Mouse (Mus musculus): ENCODE results near the gene Qsox1. TPM values are rescaled to one million over a fixed set of nuclear protein-coding genes. Genes with fewer than 3 reads are reported as not detected.
A peak's percentile ranks its signal among the peaks of the same experiment; 100 is the strongest.

Qsox1 gene
- polyA plus RNA-seq, 1 experiment from 2014 or later: 29.4 TPM

GRCm38 (mm10) chr1:155796757-155797405 is 15.8 kb downstream of the Qsox1 start:
- ATAC-seq (replicated peaks; ENCODE audit: low FRiP score): no peak
- 82% methylated on average over 11 of the region's 11 CpGs for WGBS
- H3K9me3 ChIP-seq (replicated peaks): no peaks in the 10 kb centered on the region

GRCm38 (mm10) chr1:155795791-155796233 is 16.9 kb downstream of the Qsox1 start:
- Histone ChIP-seq H3K4me1 (no peaks in the 10 kb centered on the region), H3K4me3 (replicated peaks) (no peak overlapping the region), H3K36me3 (peaks cover 38% of the 10 kb centered on the region), H3K4me2 (no peak overlapping the region), H3K9ac (no peak overlapping the region), H3K9me3 (replicated peaks) (no peaks in the 10 kb centered on the region), H3K27me3 (no peaks in the 10 kb centered on the region), H3K27ac (no peak overlapping the region)
- 91% methylated on average over 5 of the region's 5 CpGs for WGBS
- ATAC-seq (replicated peaks; ENCODE audit: low FRiP score): no peak

More at GRCm38 (mm10) chr1:155796757-155797405, 15.8 kb downstream of the Qsox1 start:
- Histone ChIP-seq H3K4me1 (no peaks in the 10 kb centered on the region), H3K36me3 (peaks cover 34% of the 10 kb centered on the region), H3K9ac (no peak overlapping the region), H3K27me3 (no peaks in the 10 kb centered on the region), H3K27ac (no peak overlapping the region), H3K4me3 (replicated peaks) (no peak overlapping the region), H3K4me2 (no peak overlapping the region)

- Histone ChIP-seq H3K4me1 (no peaks in the 10 kb centered on the region), H3K9ac (no peak overlapping the region), H3K4me2 (no peak overlapping the region), H3K4me3 (replicated peaks) (no peak overlapping the region), H3K9me3 (replicated peaks) (no peaks in the 10 kb centered on the region), H3K27me3 (no peaks in the 10 kb centered on the region), H3K27ac (no peak overlapping the region), H3K36me3 (peaks cover 44% of the 10 kb centered on the region)
- 79% methylated on average over 6 of the region's 6 CpGs for WGBS
- no peak for ATAC-seq (replicated peaks; ENCODE audit: low FRiP score)
These were observed 17.8 kb downstream of the Qsox1 start for GRCm38 (mm10) chr1:155794855-155795254.

GRCm38 (mm10) chr1:155791919-155792318 is 20.8 kb downstream of the Qsox1 start:
- Histone ChIP-seq H3K27ac (no peak overlapping the region), H3K9me3 (replicated peaks) (no peaks in the 10 kb centered on the region), H3K27me3 (no peaks in the 10 kb centered on the region), H3K4me1 (no peaks in the 10 kb centered on the region), H3K4me2 (no peak overlapping the region), H3K4me3 (replicated peaks) (no peak overlapping the region), H3K36me3 (peaks cover 48% of the 10 kb centered on the region), H3K9ac (no peak overlapping the region)
- WGBS: 70% methylated on average over 5 of the region's 5 CpGs
- peak; percentile 67; the same call in 1 of the 2 replicates for ATAC-seq (replicated peaks; ENCODE audit: low FRiP score)

- Histone ChIP-seq H3K9ac (no peak overlapping the region), H3K4me2 (no peak overlapping the region), H3K27me3 (no peaks in the 10 kb centered on the region), H3K4me3 (replicated peaks) (no peak overlapping the region), H3K9me3 (replicated peaks) (no peaks in the 10 kb centered on the region), H3K36me3 (peaks cover 63% of the 10 kb centered on the region), H3K27ac (no peak overlapping the region), H3K4me1 (no peaks in the 10 kb centered on the region)
- WGBS: 75% methylated on average over 16 of the region's 16 CpGs
- no peak for ATAC-seq (replicated peaks; ENCODE audit: low FRiP score)
These were observed 22.3 kb downstream of the Qsox1 start for GRCm38 (mm10) chr1:155790111-155790974.

GRCm38 (mm10) chr1:155785886-155786285 is 26.8 kb downstream of the Qsox1 start:
- Histone ChIP-seq H3K9me3 (replicated peaks) (no peaks in the 10 kb centered on the region), H3K36me3 (peaks cover 56% of the 10 kb centered on the region)

GRCm38 (mm10) chr1:155784343-155785205 is 28.1 kb downstream of the Qsox1 start:
- peak overlapping the region; percentile 30; the same call in 1 of the 2 replicates for H3K4me2 ChIP-seq
- H3K4me3 ChIP-seq (replicated peaks): no peak overlapping the region
- H3K4me1 ChIP-seq: peaks cover 7% of the 10 kb centered on the region
- no peaks in the 10 kb centered on the region for H3K27me3 ChIP-seq
- peaks cover 59% of the 10 kb centered on the region for H3K36me3 ChIP-seq
- no peaks in the 10 kb centered on the region for H3K9me3 ChIP-seq (replicated peaks)
- ATAC-seq (replicated peaks; ENCODE audit: low FRiP score): no peak; the same call in 1 of the 2 replicates
- no peak overlapping the region for H3K27ac ChIP-seq
- 25% methylated on average over 19 of the region's 19 CpGs for WGBS
- H3K9ac ChIP-seq: no peak overlapping the region

More at GRCm38 (mm10) chr1:155785886-155786285, 26.8 kb downstream of the Qsox1 start:
- WGBS: 72% methylated on average over 7 of the region's 7 CpGs
- H3K4me3 ChIP-seq (replicated peaks): no peak overlapping the region
- no peaks in the 10 kb centered on the region for H3K27me3 ChIP-seq
- no peak overlapping the region for H3K4me2 ChIP-seq
- H3K4me1 ChIP-seq: peaks cover 7% of the 10 kb centered on the region
- ATAC-seq (replicated peaks; ENCODE audit: low FRiP score): no peak
- no peak overlapping the region for H3K9ac ChIP-seq
- H3K27ac ChIP-seq: no peak overlapping the region

- H3K9ac ChIP-seq: no peak overlapping the region
- H3K4me1 ChIP-seq: peaks cover 8% of the 10 kb centered on the region
- peaks cover 53% of the 10 kb centered on the region for H3K36me3 ChIP-seq
- no peaks in the 10 kb centered on the region for H3K9me3 ChIP-seq (replicated peaks)
- H3K27ac ChIP-seq: no peak overlapping the region
- no peak overlapping the region for H3K4me3 ChIP-seq (replicated peaks)
- ATAC-seq (replicated peaks; ENCODE audit: low FRiP score): no peak
- H3K4me2 ChIP-seq: no peak overlapping the region
- 60% methylated on average over 5 of the region's 5 CpGs for whole genome bisulfite sequencing
- H3K27me3 ChIP-seq: no peaks in the 10 kb centered on the region
These were observed 30.3 kb downstream of the Qsox1 start for GRCm38 (mm10) chr1:155782382-155782781.

GRCm38 (mm10) chr1:155777641-155778625 is 34.8 kb downstream of the Qsox1 start:
- no peaks in the 10 kb centered on the region for H3K27me3 ChIP-seq
- peak; percentile 66 for ATAC-seq (replicated peaks; ENCODE audit: low FRiP score)
- H3K36me3 ChIP-seq: peaks cover 26% of the 10 kb centered on the region
- H3K27ac ChIP-seq: no peak overlapping the region
- no peak overlapping the region for H3K4me2 ChIP-seq
- 0 out of 2 replicates have a peak, but pooled peaks cover 2% of the 10 kb centered on the region for H3K4me1 ChIP-seq
- no peak overlapping the region for H3K9ac ChIP-seq
- WGBS: 68% methylated on average over 14 of the region's 14 CpGs
- no peak overlapping the region for H3K4me3 ChIP-seq (replicated peaks)
- H3K9me3 ChIP-seq (replicated peaks): no peaks in the 10 kb centered on the region

GRCm38 (mm10) chr1:155759167-155759566 is 53.5 kb downstream of the Qsox1 start:
- Histone ChIP-seq H3K9me3 (replicated peaks) (no peaks in the 10 kb centered on the region), H3K4me2 (no peak overlapping the region), H3K27ac (no peak overlapping the region), H3K27me3 (no peaks in the 10 kb centered on the region; the same call in 1 of the 2 replicates), H3K36me3 (no peaks in the 10 kb centered on the region), H3K4me1 (no peaks in the 10 kb centered on the region), H3K9ac (no peak overlapping the region), H3K4me3 (replicated peaks) (no peak overlapping the region)
- 29% methylated on average over 12 of the region's 12 CpGs for WGBS
- no peak for ATAC-seq (replicated peaks; ENCODE audit: low FRiP score)

- no peaks in the 10 kb centered on the region for H3K4me1 ChIP-seq
- H3K4me3 ChIP-seq (replicated peaks): no peak overlapping the region
- no peak for ATAC-seq (replicated peaks; ENCODE audit: low FRiP score)
- no peaks in the 10 kb centered on the region for H3K9me3 ChIP-seq (replicated peaks)
- WGBS: 89% methylated on average over 4 of the region's 4 CpGs
- H3K27me3 ChIP-seq: peaks cover 4% of the 10 kb centered on the region
- no peak overlapping the region for H3K9ac ChIP-seq
- H3K4me2 ChIP-seq: no peak overlapping the region
- H3K27ac ChIP-seq: no peak overlapping the region
- H3K36me3 ChIP-seq: no peaks in the 10 kb centered on the region
These were observed 54.0 kb downstream of the Qsox1 start for GRCm38 (mm10) chr1:155758711-155759110.

Data from kidney, embryonic 15.5 days (tissue).